Mouse (Mus musculus): ENCODE measurements around the gene Gm20696.

GRCm38 (mm10) chr6:99527457-99528105 is 139.0 kb downstream of the Gm20696 start:
- TF ChIP-seq CTCF (IDR thresholded peaks at IDR 0.05; ENCODE audit: extremely low read depth, insufficient read depth, low read length), result no peak
- TF ChIP-seq POLR2A (IDR thresholded peaks at IDR 0.05; ENCODE audit: extremely low read depth, insufficient read depth, low read length), result no peak
